Mouse (Mus musculus) neural tube, embryonic 11.5 days (tissue): ENCODE measurements around the gene Ccr4. TPM values are rescaled to one million over a fixed set of nuclear protein-coding genes. Genes with fewer than 3 reads are reported as not detected.

ENCODE experiments used
- ATAC-seq: fragments of 200-750 bp; cut with Nextera tagmentation; 2 replicates; pipeline ENCODE4 v1.8.0; 2017; ENCODE audit warnings: moderate number of reproducible peaks, mild to moderate bottlenecking, moderate TSS enrichment, moderate library complexity; ENCODE audit not compliant: insufficient read depth, low FRiP score, low TSS enrichment
- DNase-seq: peaks from one replicate; pipeline ENCODE4 v3.0.0-alpha.2; 2015; ENCODE audit warnings: low spot score
- H3K27ac ChIP-seq: fragments of 300-500 bp; sonication (generic); 2 replicates; pipeline ENCODE4 v1.5.1; 2014; ENCODE audit warnings: low read depth, mild to moderate bottlenecking, low read length
- H3K27me3 ChIP-seq: fragments of 300-500 bp; sonication (generic); 2 replicates; pipeline ENCODE4 v1.6.1; 2014; ENCODE audit warnings: mild to moderate bottlenecking, low read length, mixed read lengths; ENCODE audit not compliant: control insufficient read depth, insufficient read depth
- H3K36me3 ChIP-seq: fragments of 300-500 bp; sonication (generic); 2 replicates; pipeline ENCODE4 v1.6.1; 2014; ENCODE audit warnings: mild to moderate bottlenecking, low read length, moderate library complexity, mixed read lengths; ENCODE audit not compliant: control insufficient read depth, insufficient read depth
- H3K4me1 ChIP-seq: fragments of 300-500 bp; sonication (generic); 2 replicates; pipeline ENCODE4 v1.6.1; 2014; ENCODE audit warnings: low read length, mixed read lengths; ENCODE audit not compliant: control insufficient read depth, insufficient read depth
- H3K4me2 ChIP-seq: fragments of 300-500 bp; sonication (generic); 2 replicates; pipeline ENCODE4 v1.6.1; 2014; ENCODE audit warnings: low read depth, mild to moderate bottlenecking, moderate library complexity
- H3K4me3 ChIP-seq: fragments of 300-500 bp; sonication (generic); 2 replicates; pipeline ENCODE4 v1.5.1; 2014; ENCODE audit warnings: low read depth, low read length
- H3K9ac ChIP-seq: fragments of 300-500 bp; sonication (generic); 2 replicates; pipeline ENCODE4 v1.6.1; 2014; ENCODE audit warnings: mild to moderate bottlenecking, low read length
- H3K9me3 ChIP-seq: fragments of 300-500 bp; sonication (generic); 2 replicates; pipeline ENCODE4 v1.6.1; 2016; ENCODE audit warnings: low read length; ENCODE audit not compliant: control insufficient read depth
- WGBS: fragments of 180-500 bp; shearing (Covaris S2); extraction: QIAGEN DNeasy Blood & Tissue Kit; methylation state at CpG from one replicate; pipeline ENCODE4 v1.1.7; 2014; 5-methylcytosine and 5-hydroxymethylcytosine counted together
- polyA plus RNA-seq: library from polyadenylated mRNA; unstranded; fragments of >200 nt; fragmentation: Nextera tagmentation; extraction: Ambion mirVana; gene quantifications from 2 replicates; pipeline ENCODE4 v1.2.1, GENCODE M21; 2014

The Ccr4 gene
- polyA plus RNA-seq, 1 experiment from 2014 or later: not detected

GRCm38 (mm10) chr9:114471892-114472291 lies 32.8 kb downstream of the Ccr4 start:
- Histone ChIP-seq H3K27me3 (no peaks in the 10 kb centered on the region), H3K4me2 (no peak overlapping the region), H3K36me3 (no peaks in the 10 kb centered on the region), H3K4me3 (no peak overlapping the region), H3K9me3 (no peaks in the 10 kb centered on the region), H3K9ac (no peak overlapping the region), H3K4me1 (no peaks in the 10 kb centered on the region), H3K27ac (no peak overlapping the region)
- DNase-seq: no peak
- no peak for ATAC-seq
- WGBS: 87% methylated on average over 7 of the region's 7 CpGs

GRCm38 (mm10) chr9:114468701-114469100 lies 36.0 kb downstream of the Ccr4 start:
- Histone ChIP-seq H3K9ac (no peak overlapping the region), H3K27me3 (no peaks in the 10 kb centered on the region), H3K36me3 (no peaks in the 10 kb centered on the region), H3K27ac (no peak overlapping the region), H3K9me3 (no peaks in the 10 kb centered on the region), H3K4me3 (no peak overlapping the region), H3K4me2 (no peak overlapping the region), H3K4me1 (no peaks in the 10 kb centered on the region)
- no peak for DNase-seq
- ATAC-seq: no peak
- 88% methylated on average over 4 of the region's 4 CpGs for WGBS

- Histone ChIP-seq H3K27ac (no peak overlapping the region), H3K4me2 (no peak overlapping the region), H3K36me3 (no peaks in the 10 kb centered on the region), H3K4me3 (no peak overlapping the region), H3K9me3 (no peaks in the 10 kb centered on the region), H3K27me3 (no peaks in the 10 kb centered on the region), H3K4me1 (no peaks in the 10 kb centered on the region), H3K9ac (no peak overlapping the region)
- DNase-seq (no peak), ATAC-seq (no peak)
- 84% methylated on average over 5 of the region's 5 CpGs for WGBS
These were observed 36.5 kb downstream of the Ccr4 start for GRCm38 (mm10) chr9:114468217-114468616.

- no peak for ATAC-seq
- H3K9ac ChIP-seq: no peak overlapping the region
- H3K4me1 ChIP-seq: no peaks in the 10 kb centered on the region
- H3K4me3 ChIP-seq: no peak overlapping the region
- no peak overlapping the region for H3K27ac ChIP-seq
- H3K36me3 ChIP-seq: no peaks in the 10 kb centered on the region
- DNase-seq: no peak
- no peak overlapping the region for H3K4me2 ChIP-seq
- H3K9me3 ChIP-seq: no peaks in the 10 kb centered on the region
- WGBS: 78% methylated on average over 7 of the region's 7 CpGs
- no peaks in the 10 kb centered on the region for H3K27me3 ChIP-seq
These were observed 37.8 kb downstream of the Ccr4 start for GRCm38 (mm10) chr9:114466871-114467270.

GRCm38 (mm10) chr9:114465442-114465841 lies 39.3 kb downstream of the Ccr4 start:
- Histone ChIP-seq H3K9me3 (no peaks in the 10 kb centered on the region), H3K27me3 (no peaks in the 10 kb centered on the region), H3K27ac (no peak overlapping the region), H3K36me3 (no peaks in the 10 kb centered on the region), H3K9ac (no peak overlapping the region), H3K4me2 (no peak overlapping the region), H3K4me3 (no peak overlapping the region), H3K4me1 (no peaks in the 10 kb centered on the region)
- 68% methylated on average over 6 of the region's 6 CpGs for WGBS
- DNase-seq (no peak), ATAC-seq (no peak)

- no peak for ATAC-seq
- Histone ChIP-seq H3K36me3 (no peaks in the 10 kb centered on the region), H3K27me3 (no peaks in the 10 kb centered on the region), H3K27ac (no peak overlapping the region), H3K9ac (no peak overlapping the region), H3K4me3 (no peak overlapping the region), H3K4me1 (no peaks in the 10 kb centered on the region), H3K4me2 (no peak overlapping the region), H3K9me3 (no peaks in the 10 kb centered on the region)
- 95% methylated on average over 7 of the region's 7 CpGs for WGBS
- DNase-seq: no peak
These were observed 42.1 kb downstream of the Ccr4 start for GRCm38 (mm10) chr9:114462569-114462968.

GRCm38 (mm10) chr9:114458436-114458835 lies 46.3 kb downstream of the Ccr4 start:
- DNase-seq: no peak
- Histone ChIP-seq H3K27ac (no peak overlapping the region), H3K9ac (no peak overlapping the region), H3K36me3 (no peaks in the 10 kb centered on the region), H3K4me1 (no peaks in the 10 kb centered on the region), H3K27me3 (no peaks in the 10 kb centered on the region), H3K9me3 (no peaks in the 10 kb centered on the region), H3K4me3 (no peak overlapping the region), H3K4me2 (no peak overlapping the region)
- 78% methylated on average over 3 of the region's 3 CpGs for whole genome bisulfite sequencing
- ATAC-seq: no peak

GRCm38 (mm10) chr9:114455420-114455819 lies 49.3 kb downstream of the Ccr4 start:
- Histone ChIP-seq H3K27me3 (no peaks in the 10 kb centered on the region), H3K4me2 (no peak overlapping the region), H3K36me3 (no peaks in the 10 kb centered on the region), H3K4me1 (no peaks in the 10 kb centered on the region), H3K9ac (no peak overlapping the region), H3K27ac (no peak overlapping the region), H3K9me3 (no peaks in the 10 kb centered on the region), H3K4me3 (no peak overlapping the region)
- no peak for DNase-seq
- WGBS: 87% methylated on average over 2 of the region's 2 CpGs
- no peak for ATAC-seq

- DNase-seq (no peak), ATAC-seq (no peak)
- no peak overlapping the region for H3K9ac ChIP-seq
- no peaks in the 10 kb centered on the region for H3K36me3 ChIP-seq
- no peak overlapping the region for H3K27ac ChIP-seq
- no peaks in the 10 kb centered on the region for H3K27me3 ChIP-seq
- 91% methylated on average over 6 of the region's 6 CpGs for WGBS
- no peak overlapping the region for H3K4me2 ChIP-seq
- H3K4me3 ChIP-seq: no peak overlapping the region
- no peaks in the 10 kb centered on the region for H3K9me3 ChIP-seq
- no peaks in the 10 kb centered on the region for H3K4me1 ChIP-seq
These were observed 52.3 kb downstream of the Ccr4 start for GRCm38 (mm10) chr9:114452418-114452817.
